ENCODE assay signal across 20 mouse cellular contexts in genomic region chr9:113496176-113496732, GRCm38 (mm10).
DNase-seq lines count a peak whose midpoint lies in the region; TF ChIP-seq lines count a peak whose summit lies in the region.
"Had no signal": no experiment of that assay in that cellular context is flagged by ENCODE, and none has a peak within 500 bp of the region (broad histone marks: within the 10 kb centered on the region; RNA-seq: fewer than 3 reads in every experiment).

No protein-coding gene starts in this region.

- H3K27ac ChIP-seq in heart, embryonic 10.5 days: no peak overlapping the region
- no peak overlapping the region for H3K27ac ChIP-seq in thymus, adult 2 months (ENCODE audit: control insufficient read depth, insufficient read depth, low read length)
- H3K27ac ChIP-seq: forebrain, embryonic 13.5 days; heart, embryonic 15.5 days; hindbrain, embryonic 14.5 days had no signal

- H3K36me3 ChIP-seq in heart, embryonic 10.5 days: no peaks in the 10 kb centered on the region
- no peaks in the 10 kb centered on the region for H3K36me3 ChIP-seq in thymus, adult 2 months (ENCODE audit: control insufficient read depth, insufficient read depth, low read length)
- H3K36me3 ChIP-seq: G1E; heart, embryonic 15.5 days had no signal

- 68% methylated on average over 7 of the region's 7 CpGs for WGBS in heart, embryonic 10.5 days
- WGBS in thymus, adult 2 months: 81% methylated on average over 7 of the region's 7 CpGs

- no peaks in the 10 kb centered on the region for H3K4me1 ChIP-seq in heart, embryonic 10.5 days
- no peaks in the 10 kb centered on the region for H3K4me1 ChIP-seq in thymus, adult 2 months (replicated peaks; ENCODE audit: control insufficient read depth, insufficient read depth, low read length)
- H3K4me1 ChIP-seq: forebrain, embryonic 13.5 days; heart, embryonic 15.5 days had no signal

- H3K4me3 ChIP-seq in heart, embryonic 10.5 days: no peak overlapping the region
- no peak overlapping the region for H3K4me3 ChIP-seq in thymus, adult 2 months (ENCODE audit: control insufficient read depth, insufficient read depth, low read length)
- H3K4me3 ChIP-seq: forebrain, embryonic 13.5 days; heart, embryonic 15.5 days had no signal

- no peak for TF ChIP-seq CTCF in thymus, adult 2 months (IDR thresholded peaks at IDR 0.05; ENCODE audit: borderline replicate concordance, control insufficient read depth, extremely low read depth, insufficient read depth, low read length, poor library complexity)

- TF ChIP-seq POLR2A in thymus, adult 2 months (IDR thresholded peaks at IDR 0.05; ENCODE audit: control insufficient read depth, extremely low read depth, insufficient read depth, low read length, poor library complexity): no peak

- no peaks in the 10 kb centered on the region for H3K9me3 ChIP-seq in heart, embryonic 10.5 days
- H3K9me3 ChIP-seq: forebrain, embryonic 13.5 days; heart, embryonic 15.5 days had no signal

- DNase-seq in heart, embryonic 10.5 days (ENCODE audit: low spot score): peak; percentile 55
- DNase-seq in heart, adult 9 months (ENCODE audit: low spot score in 2 of 2): no peak
- DNase-seq in ES-CJ7 (ENCODE audit: low read depth, low spot score): peak; percentile 75
- peak; percentile 75 for DNase-seq in R1 (ENCODE audit: low read depth, low spot score)
- peak; percentile 9 for DNase-seq in embryo, embryonic 11 days
- no peak for DNase-seq in adrenal gland, adult 18-20 months (ENCODE audit: low spot score in 2 of 2)
- DNase-seq in thymus, adult 2 months: no peak
- DNase-seq: adrenal gland, postnatal 10 days; cerebellum, adult 11 months; cerebellum, adult 9-11 months; cerebellum, postnatal 36 days; forebrain, postnatal 0 days; gastrocnemius, postnatal 14 days; heart, postnatal 14 days; kidney, adult 2 months had no signal

- H3K27me3 ChIP-seq in heart, embryonic 10.5 days (ENCODE audit: insufficient read depth, poor library complexity, severe bottlenecking): no peaks in the 10 kb centered on the region
- H3K27me3 ChIP-seq in thymus, adult 2 months (ENCODE audit: control insufficient read depth, insufficient read depth, low read length): no peaks in the 10 kb centered on the region
- H3K27me3 ChIP-seq: CH12.LX; forebrain, embryonic 13.5 days; heart, embryonic 15.5 days had no signal

Comparison
In these comparisons a context has a peak if more than half of its experiments do, and no peak if none do; other contexts are left out.
1. DNase-seq: peak in heart, embryonic 10.5 days (single experiment), ES-CJ7 (single experiment), R1 (single experiment) and embryo, embryonic 11 days (single experiment); none in heart, adult 9 months (0 of 2), adrenal gland, adult 18-20 months (0 of 2) and thymus, adult 2 months (single experiment).